ENCODE assay signal across 24 mouse cellular contexts in genomic region chr1:39831594-39832039, GRCm38 (mm10). TPM values are rescaled to one million over a fixed set of nuclear protein-coding genes. Genes with fewer than 3 reads are reported as not detected.
DNase-seq lines count a peak whose midpoint lies in the region; ATAC-seq and TF ChIP-seq lines count a peak whose summit lies in the region.
"Had no signal": no experiment of that assay in that cellular context is flagged by ENCODE, and none has a peak within 500 bp of the region (broad histone marks: within the 10 kb centered on the region; RNA-seq: fewer than 3 reads in every experiment).

No protein-coding gene starts in this region.

- no peak overlapping the region for H3K4me3 ChIP-seq in intestine, embryonic 14.5 days (ENCODE audit: low read depth, low read length)
- no peak overlapping the region for H3K4me3 ChIP-seq in intestine, embryonic 16.5 days (ENCODE audit: low read length)
- H3K4me3 ChIP-seq in intestine, postnatal 0 days (ENCODE audit: low read depth, low read length) = no peak overlapping the region
- H3K4me3 ChIP-seq in liver, embryonic 11.5 days (ENCODE audit: low read depth, low read length) = no peak overlapping the region
- H3K4me3 ChIP-seq in midbrain, embryonic 13.5 days (replicated peaks) = no peak overlapping the region
- H3K4me3 ChIP-seq: forebrain, embryonic 13.5 days; forebrain, embryonic 15.5 days had no signal

- no peak overlapping the region for H3K4me2 ChIP-seq in intestine, embryonic 14.5 days (ENCODE audit: low read length)
- no peak overlapping the region for H3K4me2 ChIP-seq in intestine, embryonic 16.5 days (ENCODE audit: low read depth, low read length)
- H3K4me2 ChIP-seq in intestine, postnatal 0 days (replicated peaks; ENCODE audit: low read depth) = no peak overlapping the region
- no peak overlapping the region for H3K4me2 ChIP-seq in liver, embryonic 11.5 days
- H3K4me2 ChIP-seq in midbrain, embryonic 13.5 days (replicated peaks) = no peak overlapping the region
- H3K4me2 ChIP-seq: forebrain, embryonic 13.5 days; forebrain, embryonic 15.5 days had no signal

- no peak for DNase-seq in intestine, embryonic 14.5 days (ENCODE audit: low spot score)
- DNase-seq in MN1 (ENCODE audit: low spot score) (peak; percentile 46), adipocyte (ENCODE audit: low spot score) (peak; percentile 55)
- no peak for DNase-seq in c-Kit-positive CD71-positive TER-119-positive erythroid progenitor cells, embryonic 14.5 days (ENCODE audit: low spot score)
- DNase-seq in liver, embryonic 11.5 days (ENCODE audit: low spot score) = no peak
- DNase-seq: adrenal gland, adult 2 months; adrenal gland, postnatal 10 days; adrenal gland, postnatal 25 days; cerebellum, adult 11-12 months; cerebellum, adult 2 months; cerebellum, adult 9-10 months; cerebellum, postnatal 25 days had no signal

- peak; percentile 56 for ATAC-seq in intestine, embryonic 14.5 days (replicated peaks; ENCODE audit: low FRiP score, low TSS enrichment, low read depth)
- no peak; the same call in none of the 2 replicates for ATAC-seq in intestine, embryonic 16.5 days
- peak; percentile 38; the same call in 1 of the 2 replicates for ATAC-seq in intestine, postnatal 0 days
- no peak for ATAC-seq in liver, embryonic 11.5 days (replicated peaks; ENCODE audit: low FRiP score)
- ATAC-seq in midbrain, embryonic 13.5 days = no peak
- ATAC-seq: activated CD4-positive, CD25-positive, alpha-beta regulatory T cell, adult 4 months; forebrain, embryonic 13.5 days; forebrain, embryonic 15.5 days; forebrain, postnatal 0 days; Patski had no signal

- no peaks in the 10 kb centered on the region for H3K36me3 ChIP-seq in intestine, embryonic 14.5 days (ENCODE audit: control insufficient read depth, insufficient read depth, low read length)
- no peaks in the 10 kb centered on the region for H3K36me3 ChIP-seq in intestine, embryonic 16.5 days (ENCODE audit: control insufficient read depth, insufficient read depth, low read length)
- no peaks in the 10 kb centered on the region for H3K36me3 ChIP-seq in intestine, postnatal 0 days (ENCODE audit: control insufficient read depth, insufficient read depth)
- H3K36me3 ChIP-seq in liver, embryonic 11.5 days (ENCODE audit: control insufficient read depth, insufficient read depth, low read length) = no peaks in the 10 kb centered on the region
- no peaks in the 10 kb centered on the region for H3K36me3 ChIP-seq in midbrain, embryonic 13.5 days
- H3K36me3 ChIP-seq: forebrain, embryonic 15.5 days had no signal

- H3K27ac ChIP-seq in intestine, embryonic 14.5 days (ENCODE audit: low read depth) = no peak overlapping the region
- H3K27ac ChIP-seq in intestine, embryonic 16.5 days (ENCODE audit: low read length) = no peak overlapping the region
- H3K27ac ChIP-seq in intestine, postnatal 0 days (ENCODE audit: low read depth, low read length) = no peak overlapping the region
- H3K27ac ChIP-seq in liver, embryonic 11.5 days (ENCODE audit: low read depth, low read length) = no peak overlapping the region
- H3K27ac ChIP-seq in midbrain, embryonic 13.5 days = no peak overlapping the region
- H3K27ac ChIP-seq: forebrain, embryonic 13.5 days; forebrain, embryonic 15.5 days had no signal

- no peaks in the 10 kb centered on the region for H3K27me3 ChIP-seq in intestine, embryonic 14.5 days (replicated peaks; ENCODE audit: control insufficient read depth, insufficient read depth, low read length)
- H3K27me3 ChIP-seq in intestine, embryonic 16.5 days (replicated peaks; ENCODE audit: control insufficient read depth, insufficient read depth, low read length) = no peaks in the 10 kb centered on the region
- H3K27me3 ChIP-seq in intestine, postnatal 0 days (replicated peaks; ENCODE audit: control insufficient read depth, insufficient read depth, low read length) = 0 out of 2 replicates have a peak, but pooled peaks cover 6% of the 10 kb centered on the region
- no peaks in the 10 kb centered on the region for H3K27me3 ChIP-seq in liver, embryonic 11.5 days (replicated peaks; ENCODE audit: control insufficient read depth, insufficient read depth, low read length)
- no peaks in the 10 kb centered on the region for H3K27me3 ChIP-seq in midbrain, embryonic 13.5 days
- H3K27me3 ChIP-seq: forebrain, embryonic 13.5 days; forebrain, embryonic 15.5 days had no signal

- H3K9ac ChIP-seq in intestine, embryonic 14.5 days (ENCODE audit: low read length) = no peak overlapping the region
- no peak overlapping the region for H3K9ac ChIP-seq in intestine, embryonic 16.5 days (ENCODE audit: low read depth, low read length)
- H3K9ac ChIP-seq in intestine, postnatal 0 days (ENCODE audit: low read depth, low read length) = no peak overlapping the region
- no peak overlapping the region for H3K9ac ChIP-seq in liver, embryonic 11.5 days (ENCODE audit: low read depth, low read length)
- H3K9ac ChIP-seq in midbrain, embryonic 13.5 days (replicated peaks) = no peak overlapping the region
- H3K9ac ChIP-seq: forebrain, embryonic 13.5 days; forebrain, embryonic 15.5 days; forebrain, postnatal 0 days had no signal

- TF ChIP-seq CTCF in intestine, postnatal 0 days (IDR thresholded peaks at IDR 0.05; ENCODE audit: low read depth) = no peak

- 51% methylated on average over 4 of the region's 4 CpGs for WGBS in intestine, embryonic 14.5 days
- WGBS in intestine, embryonic 16.5 days = 51% methylated on average over 4 of the region's 4 CpGs
- 36% methylated on average over 4 of the region's 4 CpGs for WGBS in intestine, postnatal 0 days
- 73% methylated on average over 4 of the region's 4 CpGs for WGBS in liver, embryonic 11.5 days
- WGBS in midbrain, embryonic 13.5 days = 87% methylated on average over 4 of the region's 4 CpGs

- no peaks in the 10 kb centered on the region for H3K9me3 ChIP-seq in intestine, embryonic 14.5 days (ENCODE audit: control insufficient read depth, low read length)
- H3K9me3 ChIP-seq in intestine, embryonic 16.5 days (ENCODE audit: control insufficient read depth, low read length) = no peaks in the 10 kb centered on the region
- H3K9me3 ChIP-seq in intestine, postnatal 0 days (ENCODE audit: control insufficient read depth) = no peaks in the 10 kb centered on the region
- no peaks in the 10 kb centered on the region for H3K9me3 ChIP-seq in liver, embryonic 11.5 days (ENCODE audit: control insufficient read depth, low read length)
- H3K9me3 ChIP-seq in midbrain, embryonic 13.5 days = no peaks in the 10 kb centered on the region
- H3K9me3 ChIP-seq: forebrain, embryonic 13.5 days; forebrain, embryonic 15.5 days had no signal

- H3K4me1 ChIP-seq in intestine, embryonic 14.5 days (replicated peaks; ENCODE audit: control insufficient read depth, insufficient read depth, low read length) = no peaks in the 10 kb centered on the region; the same call in 1 of the 2 replicates
- H3K4me1 ChIP-seq in intestine, embryonic 16.5 days (ENCODE audit: control insufficient read depth, insufficient read depth, low read length) = 0 out of 2 replicates have a peak, but pooled peaks cover 5% of the 10 kb centered on the region
- H3K4me1 ChIP-seq in intestine, postnatal 0 days (replicated peaks; ENCODE audit: control insufficient read depth, insufficient read depth, low read length) = no peaks in the 10 kb centered on the region
- H3K4me1 ChIP-seq in liver, embryonic 11.5 days (replicated peaks; ENCODE audit: control insufficient read depth, insufficient read depth, low read length) = no peaks in the 10 kb centered on the region
- 0 out of 2 replicates have a peak, but pooled peaks cover 6% of the 10 kb centered on the region for H3K4me1 ChIP-seq in midbrain, embryonic 13.5 days (replicated peaks)
- H3K4me1 ChIP-seq: forebrain, embryonic 13.5 days; forebrain, embryonic 15.5 days had no signal

RNA-seq across cellular contexts. Expression of gene Gm3646, which starts 26.5 kb away (rescaled TPM):
- not detected in 2 replicates for polyA plus RNA-seq in intestine, embryonic 14.5 days (2014; fragmentation: Nextera tagmentation; extraction: Ambion mirVana)
- not detected in 2 replicates for polyA plus RNA-seq in intestine, embryonic 16.5 days (2015; fragmentation: Nextera tagmentation; extraction: Ambion mirVana)
- 0.54 TPM in 1 of 2 replicates, not detected in the other for polyA plus RNA-seq in intestine, postnatal 0 days (2015; fragmentation: Nextera tagmentation; extraction: Ambion mirVana)
- polyA plus RNA-seq in liver, embryonic 11.5 days (2014; fragmentation: Nextera tagmentation; extraction: Ambion mirVana) = not detected in 2 replicates
- not detected in 2 replicates for polyA plus RNA-seq in midbrain, embryonic 13.5 days (2015; fragmentation: Nextera tagmentation; extraction: Ambion mirVana)
- polyA plus RNA-seq: activated CD4-positive, CD25-positive, alpha-beta regulatory T cell, adult 4 months; adrenal gland, adult 2 months; brain, embryonic 14.5 days; cerebellum, adult 2 months; cortical plate, adult 2 months; embryonic facial prominence, embryonic 11.5 days; forebrain, embryonic 11.5 days; forebrain, embryonic 13.5 days; forebrain, embryonic 15.5 days; forebrain, postnatal 0 days; Patski had no signal

Comparison
In these comparisons a context has a peak if more than half of its experiments do, and no peak if none do; other contexts are left out.
1. ATAC-seq: peak in intestine, embryonic 14.5 days (single experiment) and intestine, postnatal 0 days (single experiment); none in intestine, embryonic 16.5 days (single experiment), liver, embryonic 11.5 days (single experiment) and midbrain, embryonic 13.5 days (single experiment).
2. DNase-seq: peak in MN1 (single experiment) and adipocyte (single experiment); none in intestine, embryonic 14.5 days (single experiment), c-Kit-positive CD71-positive TER-119-positive erythroid progenitor cells, embryonic 14.5 days (single experiment) and liver, embryonic 11.5 days (single experiment).